21 mouse cellular contexts compared by ENCODE assay signal in the genomic region with DNA sequence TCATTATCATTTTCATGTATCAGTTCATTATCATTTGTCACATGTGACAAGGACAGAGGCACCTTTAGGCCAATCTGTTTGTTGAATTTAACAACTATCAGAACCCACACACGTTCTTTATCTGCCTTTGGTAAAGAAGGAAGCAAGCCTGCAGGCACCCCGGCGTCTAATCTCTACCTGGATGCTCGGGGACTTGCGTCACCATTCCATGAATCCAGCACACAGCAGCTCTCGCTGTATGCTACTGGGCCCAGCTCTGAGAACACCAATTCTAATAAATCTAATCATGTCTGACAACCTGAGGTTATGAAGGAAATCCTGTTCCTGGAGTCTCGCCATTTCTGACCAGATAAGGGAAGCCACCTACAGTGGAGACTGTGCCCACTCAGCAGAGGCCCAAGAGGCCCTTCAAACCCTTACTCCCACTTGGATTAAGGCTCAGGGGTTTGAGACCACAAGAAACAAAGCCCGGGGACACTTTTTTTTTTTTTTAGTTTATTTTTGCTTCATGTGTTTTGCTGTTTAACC. TPM values are rescaled to one million over a fixed set of nuclear protein-coding genes. Genes with fewer than 3 reads are reported as not detected.
DNase-seq lines count a peak whose midpoint lies in the region; ATAC-seq lines count a peak whose summit lies in the region.
"Had no signal": no experiment of that assay in that cellular context is flagged by ENCODE, and none has a peak within 500 bp of the region (broad histone marks: within the 10 kb centered on the region; RNA-seq: fewer than 3 reads in every experiment).

No protein-coding gene starts in this region.

- no peak overlapping the region for H3K4me2 ChIP-seq in heart, embryonic 15.5 days
- no peak overlapping the region for H3K4me2 ChIP-seq in stomach, embryonic 16.5 days (ENCODE audit: low read depth, low read length)
- H3K4me2 ChIP-seq: forebrain, embryonic 15.5 days; hindbrain, embryonic 15.5 days; intestine, embryonic 15.5 days; liver, embryonic 13.5 days; lung, embryonic 14.5 days; midbrain, embryonic 12.5 days had no signal

- 0 out of 2 replicates have a peak overlapping the region, but pooled peaks have one; percentile 27 for H3K27ac ChIP-seq in heart, embryonic 15.5 days
- H3K27ac ChIP-seq in stomach, embryonic 16.5 days (ENCODE audit: low read length), result no peak overlapping the region
- H3K27ac ChIP-seq: embryonic facial prominence, embryonic 10.5 days; forebrain, embryonic 15.5 days; hindbrain, embryonic 15.5 days; intestine, embryonic 15.5 days; left cerebral cortex, adult 2 months; liver, embryonic 13.5 days; midbrain, embryonic 12.5 days had no signal

- H3K27me3 ChIP-seq in heart, embryonic 15.5 days, result no peaks in the 10 kb centered on the region
- H3K27me3 ChIP-seq in stomach, embryonic 16.5 days (ENCODE audit: control insufficient read depth, insufficient read depth, low read length), result no peaks in the 10 kb centered on the region
- H3K27me3 ChIP-seq: forebrain, embryonic 15.5 days; hindbrain, embryonic 15.5 days; intestine, embryonic 15.5 days; liver, embryonic 13.5 days; midbrain, embryonic 12.5 days had no signal

- 42% methylated on average over 8 of the region's 8 CpGs for WGBS in heart, embryonic 15.5 days
- 54% methylated on average over 8 of the region's 8 CpGs for WGBS in stomach, embryonic 16.5 days

- no peak for ATAC-seq in heart, embryonic 15.5 days (replicated peaks; ENCODE audit: insufficient number of reproducible peaks, insufficient read depth, low FRiP score, low read depth)
- peak; percentile 43 to 69 for ATAC-seq in hematopoietic stem cell, adult 5-6 weeks (replicated peaks in 1 of 2; ENCODE audit: insufficient read depth in 1 of 2, low FRiP score in 2 of 2, low TSS enrichment in 1 of 2, low read depth in 1 of 2, poor library complexity in 2 of 2, severe bottlenecking in 2 of 2)
- ATAC-seq in stomach, embryonic 16.5 days (ENCODE audit: insufficient read depth, low FRiP score), result peak; percentile 32; the same call in 1 of the 2 replicates
- ATAC-seq: forebrain, embryonic 15.5 days; intestine, embryonic 15.5 days had no signal

- no peaks in the 10 kb centered on the region for H3K9me3 ChIP-seq in heart, embryonic 15.5 days (replicated peaks)
- no peaks in the 10 kb centered on the region for H3K9me3 ChIP-seq in stomach, embryonic 16.5 days (replicated peaks; ENCODE audit: control insufficient read depth, low read length)
- H3K9me3 ChIP-seq: embryonic facial prominence, embryonic 10.5 days; forebrain, embryonic 15.5 days; hindbrain, embryonic 15.5 days; intestine, embryonic 15.5 days; liver, embryonic 13.5 days; midbrain, embryonic 12.5 days had no signal

- peak; percentile 43 to 70 for DNase-seq in adrenal gland, adult (ENCODE audit: inconsistent age in 2 of 2, low spot score in 1 of 2)
- no peak for DNase-seq in adrenal gland, postnatal 4 days (ENCODE audit: low spot score in 2 of 2)
- DNase-seq in heart, postnatal 36 days, result no peak
- no peak for DNase-seq in thymus, adult 18-20 months
- DNase-seq: cerebellum, adult 9-10 months; gastrocnemius, postnatal 10 days; heart, postnatal 4 days; liver, embryonic 13.5 days; lung, embryonic 14.5 days; thymus, postnatal 36 days had no signal

- H3K9ac ChIP-seq in heart, embryonic 15.5 days, result no peak overlapping the region
- H3K9ac ChIP-seq in stomach, embryonic 16.5 days (ENCODE audit: low read length), result no peak overlapping the region
- H3K9ac ChIP-seq: forebrain, embryonic 15.5 days; hindbrain, embryonic 15.5 days; intestine, embryonic 15.5 days; liver, embryonic 13.5 days; lung, embryonic 14.5 days; midbrain, embryonic 12.5 days had no signal

- H3K4me3 ChIP-seq in heart, embryonic 15.5 days, result no peak overlapping the region
- H3K4me3 ChIP-seq in stomach, embryonic 16.5 days (replicated peaks; ENCODE audit: low read length), result no peak overlapping the region
- H3K4me3 ChIP-seq: embryonic facial prominence, embryonic 10.5 days; forebrain, embryonic 15.5 days; hindbrain, embryonic 15.5 days; intestine, embryonic 15.5 days; left cerebral cortex, adult 2 months; liver, embryonic 13.5 days; midbrain, embryonic 12.5 days had no signal

- intact Hi-C loops in heart, postnatal 36 days (cut with DNase I), result no loop called here

- H3K4me1 ChIP-seq in heart, embryonic 15.5 days (replicated peaks), result peaks cover 37% of the 10 kb centered on the region
- H3K4me1 ChIP-seq in stomach, embryonic 16.5 days (ENCODE audit: control insufficient read depth, insufficient read depth, low read length), result peaks cover 13% of the 10 kb centered on the region

- peaks cover 2% of the 10 kb centered on the region; the same call in 1 of the 2 replicates for H3K36me3 ChIP-seq in heart, embryonic 15.5 days
- 0 out of 2 replicates have a peak, but pooled peaks cover 1% of the 10 kb centered on the region for H3K36me3 ChIP-seq in stomach, embryonic 16.5 days (ENCODE audit: control insufficient read depth, insufficient read depth, low read length)
- H3K36me3 ChIP-seq: forebrain, embryonic 15.5 days; hindbrain, embryonic 15.5 days; liver, embryonic 13.5 days had no signal

RNA-seq across cellular contexts. Expression of a gene that starts 7.0 kb away (rescaled TPM):
- 10 to 100 TPM; 28.0 to 28.4 TPM for total RNA-seq in adrenal gland, postnatal 4 days (2021)
- polyA plus RNA-seq in heart, embryonic 15.5 days (2015; fragmentation: Nextera tagmentation; extraction: Ambion mirVana), result 9.2 and 9.5 TPM in 2 replicates
- total RNA-seq in heart, postnatal 36 days (2021), result 10 to 100 TPM in 1 of 2 experiments, 1 to 10 TPM in 1; 9.6 to 10.3 TPM
- total RNA-seq in hematopoietic stem cell, adult 5-6 weeks (2017), result 5.3 TPM in 2 replicates
- polyA plus RNA-seq in stomach, embryonic 16.5 days (2015; fragmentation: Nextera tagmentation; extraction: Ambion mirVana), result 9.4 and 10.5 TPM in 2 replicates
- total RNA-seq: monocyte, adult 5-6 weeks; neutrophil, adult 5-6 weeks had no signal

Comparison
In these comparisons a context has a peak if more than half of its experiments do, and no peak if none do; other contexts are left out.
1. DNase-seq: peak in adrenal gland, adult (2 of 2); none in adrenal gland, postnatal 4 days (0 of 2), heart, postnatal 36 days (0 of 2) and thymus, adult 18-20 months (0 of 2).